Mouse (Mus musculus) C2C12 (cell line): ENCODE results near the gene Vmn1r179. TPM values are rescaled to one million over a fixed set of nuclear protein-coding genes. Genes with fewer than 3 reads are reported as not detected.
"Not testable (repeated sequence)": the region's sequence is repeated elsewhere in the genome, so short reads cannot be mapped to it uniquely, and the experiment has no call there.

Experiments
- H3K27me3 ChIP-seq: one replicate; pipeline ENCODE4 v1.6.1; 2011; ENCODE audit not compliant: control insufficient read depth, insufficient read depth, insufficient read length
- H3K36me3 ChIP-seq: one replicate; pipeline ENCODE4 v1.6.1; 2011; ENCODE audit not compliant: control insufficient read depth, insufficient read depth
- H3K4me3 ChIP-seq: one replicate; pipeline ENCODE4 v1.5.1; 2011; ENCODE audit warnings: mild to moderate bottlenecking, control low read depth; ENCODE audit not compliant: poor library complexity, insufficient read depth, severe bottlenecking
- H3K79me2 ChIP-seq: one replicate; pipeline ENCODE4 v1.6.1; 2011; ENCODE audit not compliant: control insufficient read depth, insufficient read depth
- H3K79me3 ChIP-seq: one replicate; pipeline ENCODE4 v1.6.1; 2011; ENCODE audit warnings: low read depth, control low read depth
- H3ac ChIP-seq: one replicate; pipeline ENCODE3; 2011; ENCODE audit warnings: low read depth; ENCODE audit not compliant: control insufficient read depth, insufficient read length
- CEBPB ChIP-seq: IDR thresholded peaks from one replicate; pipeline ENCODE4 v1.6.1; 2011; ENCODE audit warnings: low read depth, mild to moderate bottlenecking, control low read depth, moderate library complexity
- CTCF ChIP-seq: IDR thresholded peaks from one replicate; pipeline ENCODE4 v1.5.1; 2011; ENCODE audit not compliant: control insufficient read depth, insufficient read depth, insufficient read length
- FOSL1 ChIP-seq: IDR thresholded peaks from one replicate; pipeline ENCODE4 v1.8.0; 2011; ENCODE audit warnings: mild to moderate bottlenecking, low read length; ENCODE audit not compliant: poor library complexity, insufficient read depth, severe bottlenecking
- MAX ChIP-seq: IDR thresholded peaks from one replicate; pipeline ENCODE4 v1.6.1; 2011; ENCODE audit warnings: mild to moderate bottlenecking, control low read depth
- MYOD1 ChIP-seq: IDR thresholded peaks from one replicate; pipeline ENCODE4 v1.6.1; 2011; ENCODE audit warnings: low read depth; ENCODE audit not compliant: control insufficient read depth, insufficient read length
- MYOG ChIP-seq: IDR thresholded peaks from one replicate; pipeline ENCODE4 v1.6.1; 2011; ENCODE audit not compliant: control insufficient read depth, insufficient read length; ENCODE audit errors: extremely low read depth
- USF1 ChIP-seq: IDR thresholded peaks from one replicate; pipeline ENCODE4 v1.6.1; 2011; ENCODE audit warnings: low read depth, mild to moderate bottlenecking, control low read depth, moderate library complexity
- long read RNA-seq, 2 experiments: library from polyadenylated mRNA; unstranded; transcript quantifications; one replicate each; pipeline ENCODE4 v2.0.0; 2019 to 2020
- polyA plus RNA-seq: library from polyadenylated mRNA; unstranded; fragments of >200 nt; fragmentation: generic; extraction: Trizol; gene quantifications from one replicate; pipeline ENCODE4 v1.2.1, GENCODE M21; 2012; ENCODE audit warnings: missing spikeins

The Vmn1r179 gene
- polyA plus RNA-seq = not detected
- long read RNA-seq, experiment 1 = 0 reads
- long read RNA-seq, experiment 2 = 0 reads

DNA sequence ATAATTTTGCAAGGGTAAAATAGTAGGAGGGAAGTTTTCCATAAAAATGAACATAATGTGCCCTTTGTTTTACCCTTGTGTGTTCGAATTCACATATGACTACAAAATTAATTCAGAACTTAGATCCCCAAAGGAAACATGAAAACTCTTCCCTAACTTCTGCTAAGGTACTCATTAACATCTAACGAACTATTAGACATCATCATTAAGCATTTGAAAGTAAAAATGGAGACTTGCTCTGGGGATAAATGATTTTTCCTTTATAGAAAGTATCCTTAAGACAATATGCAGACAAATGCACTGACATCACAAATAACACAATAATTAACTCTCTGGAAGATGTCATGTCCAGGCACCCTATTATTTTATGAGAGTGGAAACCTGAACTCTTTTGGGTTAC, at the start of gene Vmn1r179:
Vmn1r179 (plus strand) TSS at position 301 of the 400 bp plus-strand sequence.
- TF ChIP-seq USF1 (no peak), CEBPB (no peak), MYOD1 (no peak), MYOG (no peak), FOSL1 (no peak), CTCF (no peak), MAX (no peak)
- Histone ChIP-seq H3K27me3 (no peaks in the 10 kb centered on the region), H3K4me3 (no peak within 1 kb of the TSS), H3K79me3 (no peaks in the 10 kb centered on the region), H3ac (no peak within 1 kb of the TSS), H3K36me3 (no peaks in the 10 kb centered on the region), H3K79me2 (no peaks in the 10 kb centered on the region)

DNA sequence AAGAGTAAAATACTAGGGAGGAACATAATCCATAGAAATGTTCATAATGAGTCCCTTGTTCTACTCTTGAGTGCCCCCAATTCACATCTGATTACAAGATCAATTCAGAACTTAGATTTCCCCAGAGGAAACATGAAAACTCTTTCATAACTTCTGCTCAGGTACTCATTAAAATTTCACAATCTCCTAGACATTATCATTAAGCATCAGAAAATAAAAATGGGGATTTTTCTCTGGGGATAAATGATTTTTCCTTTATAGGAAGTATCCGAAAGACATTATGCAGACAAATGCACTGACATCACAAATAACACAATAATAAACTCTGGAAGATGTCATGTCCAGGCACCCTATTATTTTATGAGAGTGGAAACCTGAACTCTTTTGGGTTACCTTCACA, 35.1 kb upstream of the Vmn1r179 start, which contains the start of gene Vmn1r178:
Vmn1r178 (plus strand) TSS at position 301 of the 400 bp plus-strand sequence.
- no peak within 1 kb of the TSS for H3ac ChIP-seq
- TF ChIP-seq MAX (no peak), CTCF (no peak), USF1 (no peak), FOSL1 (no peak), MYOD1 (no peak), MYOG (no peak), CEBPB (no peak)
- H3K79me3 ChIP-seq = no peaks in the 10 kb centered on the region
- H3K27me3 ChIP-seq = no peaks in the 10 kb centered on the region
- H3K4me3 ChIP-seq = no peak within 1 kb of the TSS
- H3K79me2 ChIP-seq = no peaks in the 10 kb centered on the region
- no peaks in the 10 kb centered on the region for H3K36me3 ChIP-seq

- Histone ChIP-seq H3K27me3 (no peaks in the 10 kb centered on the region), H3K36me3 (no peaks in the 10 kb centered on the region), H3K79me3 (no peaks in the 10 kb centered on the region), H3K4me3 (no peak within 1 kb of the TSS), H3K79me2 (no peaks in the 10 kb centered on the region), H3ac (no peak within 1 kb of the TSS)
- TF ChIP-seq CEBPB (no peak), MYOD1 (no peak)
Observed at GRCm38 (mm10) chr7:23950332-23950731, 23.6 kb downstream of the Vmn1r179 start, which contains the start of gene Vmn1r180. Vmn1r180 (plus strand) TSS chr7:23950632.

DNA sequence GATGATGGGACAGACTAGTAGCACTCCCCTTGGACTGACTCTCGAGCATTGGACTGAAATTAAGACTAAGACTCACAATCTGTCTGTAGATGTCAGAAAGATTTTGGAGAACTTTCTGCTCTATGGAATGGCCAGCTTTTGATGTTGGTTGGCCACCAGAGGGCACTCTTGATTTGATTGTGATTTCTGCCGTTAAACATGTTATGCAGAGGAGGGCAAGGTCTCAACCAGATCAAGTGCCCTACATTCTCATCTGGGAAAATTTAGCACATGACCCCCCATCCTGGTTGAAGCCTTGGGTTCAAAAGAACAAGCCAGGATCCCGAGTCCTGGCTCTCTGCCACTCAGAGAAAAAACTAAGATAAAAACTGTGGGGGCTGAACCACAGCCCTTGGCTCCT, 41.3 kb downstream of the Vmn1r179 start:
- not testable (repeated sequence) for H3K79me3 ChIP-seq, H3K4me3 ChIP-seq, H3K36me3 ChIP-seq, H3K79me2 ChIP-seq, H3ac ChIP-seq, H3K27me3 ChIP-seq

- H3ac ChIP-seq, H3K79me3 ChIP-seq, H3K36me3 ChIP-seq, H3K27me3 ChIP-seq, H3K4me3 ChIP-seq, H3K79me2 ChIP-seq: not testable (repeated sequence)
Observed at GRCm38 (mm10) chr7:23974315-23974714, 47.5 kb downstream of the Vmn1r179 start, which contains the start of gene Vmn1r181. Vmn1r181 (plus strand) TSS chr7:23974615.

Other genes with a start within 250 kb of the Vmn1r179 start
- gene Vmn1r173, start 226.3 kb upstream of the Vmn1r179 start, polyA plus RNA-seq = not detected
- not detected for gene Vmn1r174, start 174.7 kb upstream of the Vmn1r179 start, polyA plus RNA-seq
- gene Vmn1r175, start 116.3 kb upstream of the Vmn1r179 start, polyA plus RNA-seq = not detected
- not detected for gene Vmn1r176, start 89.6 kb upstream of the Vmn1r179 start, polyA plus RNA-seq
- gene Vmn1r177, start 60.5 kb upstream of the Vmn1r179 start, polyA plus RNA-seq = not detected
- not detected for gene Vmn1r178, start 35.0 kb upstream of the Vmn1r179 start, polyA plus RNA-seq
- not detected for gene Vmn1r180, start 23.7 kb downstream of the Vmn1r179 start, polyA plus RNA-seq
- not detected for gene Vmn1r181, start 47.6 kb downstream of the Vmn1r179 start, polyA plus RNA-seq
- not detected for gene V1rd19, start 74.7 kb downstream of the Vmn1r179 start, polyA plus RNA-seq
- not detected for gene Vmn1r183, start 126.3 kb downstream of the Vmn1r179 start, polyA plus RNA-seq
- gene Zfp180, start 154.9 kb downstream of the Vmn1r179 start, polyA plus RNA-seq = 8.1 TPM
- gene Zfp112, start 185.3 kb downstream of the Vmn1r179 start, polyA plus RNA-seq = 0.48 TPM
- 1.5 TPM for gene Zfp235, start 207.2 kb downstream of the Vmn1r179 start, polyA plus RNA-seq
- gene Zfp114, start 248.1 kb downstream of the Vmn1r179 start, polyA plus RNA-seq = not detected